ENCODE assay signal across 8 mouse cellular contexts in the genomic region with DNA sequence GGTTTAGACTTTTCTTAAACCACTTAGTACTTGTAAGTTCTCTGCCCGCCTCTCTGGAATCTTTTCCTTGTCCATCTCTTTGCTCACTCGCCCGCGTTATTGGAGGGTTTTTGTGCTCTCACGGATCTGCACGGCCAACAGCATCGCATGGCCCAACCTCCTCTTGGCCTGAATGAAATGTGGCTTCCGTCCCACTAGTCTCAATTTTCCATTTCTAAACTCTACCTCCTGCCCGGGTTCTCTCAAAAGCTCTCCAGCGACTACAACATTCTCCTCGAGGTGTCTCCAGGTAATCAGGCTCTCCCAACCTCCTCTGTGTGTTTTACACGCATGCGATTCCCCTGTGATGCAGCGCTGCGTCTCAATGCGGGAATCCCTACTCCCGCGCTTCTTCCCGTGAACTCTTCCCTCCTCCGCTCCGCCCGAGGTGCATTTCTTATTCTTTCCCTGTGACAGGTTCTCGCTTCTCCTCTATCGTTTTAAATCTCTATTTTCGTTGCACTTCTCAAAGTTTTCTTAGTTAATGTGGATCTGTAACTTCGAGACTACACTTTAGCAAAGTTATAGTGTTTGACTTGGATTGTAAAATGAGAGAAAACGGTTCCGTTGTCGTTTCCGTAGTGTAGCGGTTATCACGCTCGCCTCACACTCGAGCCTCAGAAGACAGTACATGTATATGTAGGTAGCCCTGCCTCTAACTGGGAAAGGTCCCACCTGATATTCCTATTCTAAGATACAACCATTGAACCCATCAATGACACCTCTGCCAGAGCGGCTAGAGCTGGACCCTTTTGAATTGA. TPM values are rescaled to one million over a fixed set of nuclear protein-coding genes. Genes with fewer than 3 reads are reported as not detected.
A peak's percentile ranks its signal among the peaks of the same experiment; 100 is the strongest.
DNase-seq lines count a peak whose midpoint lies in the region; ATAC-seq and TF ChIP-seq lines count a peak whose summit lies in the region.

No protein-coding gene starts in this region.

- ATAC-seq in kidney, embryonic 14.5 days (ENCODE audit: low FRiP score, low TSS enrichment), result peak; percentile 43; the same call in 1 of the 2 replicates
- peak; percentile 51 for ATAC-seq in forebrain, embryonic 14.5 days
- ATAC-seq in liver, embryonic 13.5 days (ENCODE audit: low read depth), result no peak; the same call in 1 of the 2 replicates
- ATAC-seq in stomach, postnatal 0 days (ENCODE audit: low FRiP score, low TSS enrichment), result no peak
- ATAC-seq in cerebellum, adult (ENCODE audit: insufficient number of reproducible peaks, low FRiP score, low TSS enrichment), result no peak

- peaks cover 12% of the 10 kb centered on the region; the same call in 1 of the 2 replicates for H3K27me3 ChIP-seq in kidney, embryonic 14.5 days (ENCODE audit: control insufficient read depth, insufficient read depth, low read length)
- H3K27me3 ChIP-seq in forebrain, embryonic 14.5 days (replicated peaks; ENCODE audit: control insufficient read depth, insufficient read depth, low read length), result 0 out of 2 replicates have a peak, but pooled peaks cover 11% of the 10 kb centered on the region
- peaks cover 30% of the 10 kb centered on the region for H3K27me3 ChIP-seq in liver, embryonic 13.5 days
- no peaks in the 10 kb centered on the region for H3K27me3 ChIP-seq in stomach, postnatal 0 days (ENCODE audit: control insufficient read depth, insufficient read depth, low read length)

- no peaks in the 10 kb centered on the region for H3K36me3 ChIP-seq in kidney, embryonic 14.5 days (ENCODE audit: control insufficient read depth, insufficient read depth, low read length)
- no peaks in the 10 kb centered on the region for H3K36me3 ChIP-seq in forebrain, embryonic 14.5 days (ENCODE audit: control insufficient read depth, insufficient read depth, low read length)
- no peaks in the 10 kb centered on the region for H3K36me3 ChIP-seq in liver, embryonic 13.5 days
- no peaks in the 10 kb centered on the region for H3K36me3 ChIP-seq in stomach, postnatal 0 days (ENCODE audit: control insufficient read depth, insufficient read depth, low read length)

- DNase-seq in kidney, adult 18-20 months, result no peak
- DNase-seq in Muller cell, postnatal 12 days (ENCODE audit: inconsistent ontology term), result peak; percentile 52
- peak; percentile 62 for DNase-seq in forebrain, embryonic 14.5 days (ENCODE audit: low spot score)
- no peak for DNase-seq in liver, embryonic 13.5 days
- no peak for DNase-seq in stomach, postnatal 0 days (ENCODE audit: low spot score)
- DNase-seq in cerebellum, adult 9-11 months, result no peak

- under 1% methylated on average over 35 of the region's 35 CpGs for WGBS in kidney, embryonic 14.5 days
- WGBS in forebrain, embryonic 14.5 days, result under 1% methylated on average over 35 of the region's 35 CpGs
- WGBS in liver, embryonic 13.5 days (ENCODE audit: insufficient replicate concordance), result 1% methylated on average over 35 of the region's 35 CpGs
- under 1% methylated on average over 35 of the region's 35 CpGs for WGBS in stomach, postnatal 0 days

- H3K4me1 ChIP-seq in kidney, embryonic 14.5 days (ENCODE audit: control insufficient read depth, insufficient read depth, low read length), result no peaks in the 10 kb centered on the region; the same call in 1 of the 2 replicates
- 0 out of 2 replicates have a peak, but pooled peaks cover 6% of the 10 kb centered on the region for H3K4me1 ChIP-seq in forebrain, embryonic 14.5 days (ENCODE audit: control insufficient read depth, insufficient read depth, low read length)
- H3K4me1 ChIP-seq in liver, embryonic 13.5 days (replicated peaks), result peaks cover 26% of the 10 kb centered on the region
- no peaks in the 10 kb centered on the region; the same call in 1 of the 2 replicates for H3K4me1 ChIP-seq in stomach, postnatal 0 days (replicated peaks; ENCODE audit: control insufficient read depth, insufficient read depth)

- no peaks in the 10 kb centered on the region for H3K9me3 ChIP-seq in kidney, embryonic 14.5 days (ENCODE audit: control insufficient read depth, low read length)
- H3K9me3 ChIP-seq in forebrain, embryonic 14.5 days (replicated peaks; ENCODE audit: control insufficient read depth, low read length), result no peaks in the 10 kb centered on the region
- no peaks in the 10 kb centered on the region for H3K9me3 ChIP-seq in liver, embryonic 13.5 days (replicated peaks)
- no peaks in the 10 kb centered on the region for H3K9me3 ChIP-seq in stomach, postnatal 0 days (ENCODE audit: control insufficient read depth, low read length)

- no peak for TF ChIP-seq EP300 in stomach, postnatal 0 days (optimal IDR thresholded peaks at IDR 0.05)

- peak overlapping the region; percentile 42 for H3K9ac ChIP-seq in kidney, embryonic 14.5 days (ENCODE audit: low read depth, low read length)
- H3K9ac ChIP-seq in forebrain, embryonic 14.5 days (ENCODE audit: low read length), result peak overlapping the region; percentile 38
- H3K9ac ChIP-seq in liver, embryonic 13.5 days, result peak overlapping the region; percentile 56
- H3K9ac ChIP-seq in stomach, postnatal 0 days (ENCODE audit: low read length), result 0 out of 2 replicates have a peak overlapping the region, but pooled peaks have one; percentile 31

- TF ChIP-seq CTCF in stomach, postnatal 0 days (IDR thresholded peaks at IDR 0.05; ENCODE audit: low read depth), result no peak

- H3K27ac ChIP-seq in kidney, embryonic 14.5 days (ENCODE audit: low read depth, low read length), result no peak overlapping the region
- no peak overlapping the region for H3K27ac ChIP-seq in forebrain, embryonic 14.5 days (ENCODE audit: low read depth, low read length)
- H3K27ac ChIP-seq in liver, embryonic 13.5 days, result no peak overlapping the region
- H3K27ac ChIP-seq in stomach, postnatal 0 days (replicated peaks), result no peak overlapping the region

- H3K4me3 ChIP-seq in kidney, embryonic 14.5 days (ENCODE audit: low read length), result peak overlapping the region; percentile 53
- peak overlapping the region; percentile 38 for H3K4me3 ChIP-seq in forebrain, embryonic 14.5 days (ENCODE audit: low read depth, low read length)
- H3K4me3 ChIP-seq in liver, embryonic 13.5 days (replicated peaks), result peak overlapping the region; percentile 63
- H3K4me3 ChIP-seq in stomach, postnatal 0 days (ENCODE audit: low read depth, low read length), result peak overlapping the region; percentile 42

- peak overlapping the region; percentile 80 for H3K4me2 ChIP-seq in kidney, embryonic 14.5 days (replicated peaks; ENCODE audit: low read depth, low read length)
- H3K4me2 ChIP-seq in forebrain, embryonic 14.5 days (ENCODE audit: low read length), result peak overlapping the region; percentile 68
- peak overlapping the region; percentile 82 for H3K4me2 ChIP-seq in liver, embryonic 13.5 days
- peak overlapping the region; percentile 65 for H3K4me2 ChIP-seq in stomach, postnatal 0 days (replicated peaks; ENCODE audit: low read depth)

RNA-seq across cellular contexts. Expression of a gene that starts 39.2 kb away (rescaled TPM):
- polyA plus RNA-seq in kidney, embryonic 14.5 days (2014; fragmentation: Nextera tagmentation; extraction: Ambion mirVana), result not detected in 2 replicates
- not detected in 2 replicates for polyA plus RNA-seq in forebrain, embryonic 14.5 days (2014; fragmentation: Nextera tagmentation; extraction: Ambion mirVana)
- polyA plus RNA-seq in liver, embryonic 13.5 days (2015; fragmentation: Nextera tagmentation; extraction: Ambion mirVana), result not detected in 2 replicates
- polyA plus RNA-seq in stomach, postnatal 0 days (2015; fragmentation: Nextera tagmentation; extraction: Ambion mirVana), result not detected in 2 replicates

RNA-seq across cellular contexts. Expression of a gene that starts 50.4 kb away (rescaled TPM):
- not detected in 2 replicates for polyA plus RNA-seq in kidney, embryonic 14.5 days (2014; fragmentation: Nextera tagmentation; extraction: Ambion mirVana)
- not detected in 2 replicates for polyA plus RNA-seq in forebrain, embryonic 14.5 days (2014; fragmentation: Nextera tagmentation; extraction: Ambion mirVana)
- polyA plus RNA-seq in liver, embryonic 13.5 days (2015; fragmentation: Nextera tagmentation; extraction: Ambion mirVana), result not detected in 2 replicates
- not detected in 2 replicates for polyA plus RNA-seq in stomach, postnatal 0 days (2015; fragmentation: Nextera tagmentation; extraction: Ambion mirVana)

Comparison
In these comparisons a context has a peak if more than half of its experiments do, and no peak if none do; other contexts are left out.
1. ATAC-seq: peak in kidney, embryonic 14.5 days (single experiment) and forebrain, embryonic 14.5 days (single experiment); none in liver, embryonic 13.5 days (single experiment), stomach, postnatal 0 days (single experiment) and cerebellum, adult (single experiment).
2. DNase-seq: peak in Muller cell, postnatal 12 days (single experiment) and forebrain, embryonic 14.5 days (single experiment); none in kidney, adult 18-20 months (single experiment), liver, embryonic 13.5 days (single experiment), stomach, postnatal 0 days (single experiment) and cerebellum, adult 9-11 months (single experiment).
3. Peak in every context shown above with its lines, with median percentiles within 50 percentile points of each other: H3K4me2 ChIP-seq, H3K4me3 ChIP-seq and H3K9ac ChIP-seq.